Mouse (Mus musculus): ENCODE measurements around the gene Sbsn. TPM values are rescaled to one million over a fixed set of nuclear protein-coding genes. Genes with fewer than 3 reads are reported as not detected.

Gene Sbsn
- total RNA-seq, 2 experiments from 2014 or later: 1.2 to 2.4 TPM

DNA sequence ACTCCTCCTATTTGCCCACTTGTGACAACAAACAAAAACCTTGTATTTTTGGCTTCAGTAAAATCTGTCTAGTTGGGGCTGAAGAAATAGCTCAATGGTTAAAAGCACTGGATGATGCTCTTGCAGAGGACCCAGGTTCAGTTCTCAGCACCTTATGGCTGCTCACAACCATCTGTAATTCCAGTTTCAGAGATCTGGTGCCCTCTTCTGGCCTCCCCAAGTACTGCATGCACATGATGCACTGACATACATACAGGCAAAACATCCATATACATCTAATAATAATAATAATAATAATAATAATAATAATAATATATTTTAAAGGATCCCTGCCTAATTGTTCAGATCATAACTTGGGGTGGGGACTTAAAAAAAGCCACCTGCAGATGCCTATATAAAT lies 49.4 kb downstream of the Sbsn start:
- no peak for ATAC-seq (replicated peaks; ENCODE audit: poor library complexity, severe bottlenecking)

DNA sequence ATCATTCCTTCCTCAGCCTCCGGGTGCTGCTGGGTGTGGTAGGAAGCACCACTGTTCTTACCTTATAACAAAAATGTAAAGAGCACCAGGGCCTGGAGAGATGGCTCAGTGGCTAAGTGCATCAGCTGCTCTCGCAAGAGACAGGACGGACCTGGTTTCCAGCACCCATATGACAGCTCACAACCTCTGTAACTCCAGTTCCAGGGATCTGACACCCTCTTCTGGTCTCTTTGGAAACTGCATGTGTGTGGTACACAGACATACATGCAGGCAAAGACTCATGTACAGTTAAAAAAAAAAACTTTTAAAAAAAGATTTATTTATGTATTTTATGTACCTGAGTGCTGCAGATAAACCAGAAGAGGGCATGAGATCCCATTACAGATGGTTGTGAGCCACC lies 52.0 kb downstream of the Sbsn start:
- ATAC-seq (replicated peaks; ENCODE audit: poor library complexity, severe bottlenecking): no peak

DNA sequence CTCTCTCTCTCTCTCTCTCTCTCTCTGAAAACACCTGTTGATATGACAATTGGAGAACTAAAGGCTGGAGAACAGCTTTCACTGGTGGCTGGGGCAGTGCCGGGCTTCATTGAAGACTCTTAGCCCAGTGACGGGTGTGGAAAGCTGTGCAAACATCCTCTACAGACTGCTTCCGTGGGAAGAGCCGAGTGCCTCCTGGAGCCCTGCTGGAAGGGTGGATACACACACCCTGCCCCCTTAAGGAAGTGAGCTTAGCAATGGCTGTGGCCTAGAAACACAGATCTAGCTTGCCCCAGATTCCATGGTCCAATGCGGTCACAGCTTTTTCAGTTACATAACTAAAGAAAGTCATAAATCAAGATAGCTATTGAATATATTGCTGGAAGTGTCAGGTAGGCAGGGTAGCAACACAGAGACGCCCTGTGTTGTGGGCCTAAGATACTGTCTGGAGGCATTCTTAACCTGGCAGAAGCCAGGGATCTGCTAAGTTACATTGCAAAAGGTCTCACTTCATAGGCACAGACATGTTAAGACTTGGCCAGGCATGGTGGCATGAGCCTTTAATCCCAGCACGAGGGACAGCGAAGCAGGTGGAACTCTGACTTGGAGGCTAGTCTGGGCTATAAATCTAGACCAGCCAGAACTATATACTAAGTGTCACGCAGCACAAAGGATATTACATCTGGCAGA lies 52.9 kb downstream of the Sbsn start:
- no peak for ATAC-seq (replicated peaks; ENCODE audit: poor library complexity, severe bottlenecking)

Other genes starting within 250 kb of the Sbsn start
Only the 30 nearest of the 32 such genes appear.
- gene Arhgap33, start 216.4 kb upstream of the Sbsn start, total RNA-seq (2014; fragmentation: Nextera tagmentation): 7.0 and 8.6 TPM in 2 replicates
- 3.7 and 3.8 TPM in 2 replicates for gene Arhgap33, start 216.4 kb upstream of the Sbsn start, total RNA-seq (2017)
- gene Hspb6, start 199.3 kb upstream of the Sbsn start, total RNA-seq (2014; fragmentation: Nextera tagmentation): 3.8 and 14.9 TPM in 2 replicates
- 3.6 and 3.9 TPM in 2 replicates for gene Hspb6, start 199.3 kb upstream of the Sbsn start, total RNA-seq (2017)
- gene Proser3, start 199.2 kb upstream of the Sbsn start, total RNA-seq (2014; fragmentation: Nextera tagmentation): 7.3 and 15.8 TPM in 2 replicates
- 2.8 and 9.2 TPM in 2 replicates for gene Proser3, start 199.2 kb upstream of the Sbsn start, total RNA-seq (2017)
- gene Lin37, start 191.6 kb upstream of the Sbsn start, total RNA-seq (2014; fragmentation: Nextera tagmentation): 45.4 and 96.9 TPM in 2 replicates
- 23.5 and 25.3 TPM in 2 replicates for gene Lin37, start 191.6 kb upstream of the Sbsn start, total RNA-seq (2017)
- 26.3 and 38.5 TPM in 2 replicates for gene U2af1l4, start 188.2 kb upstream of the Sbsn start, total RNA-seq (2014; fragmentation: Nextera tagmentation)
- 58.6 and 87.2 TPM in 2 replicates for gene U2af1l4, start 188.2 kb upstream of the Sbsn start, total RNA-seq (2017)
- gene Gm49396, start 188.1 kb upstream of the Sbsn start, total RNA-seq (2014; fragmentation: Nextera tagmentation): 5.2 and 12.5 TPM in 2 replicates
- 5.1 and 6.3 TPM in 2 replicates for gene Gm49396, start 188.1 kb upstream of the Sbsn start, total RNA-seq (2017)
- gene Psenen, start 187.8 kb upstream of the Sbsn start, total RNA-seq (2014; fragmentation: Nextera tagmentation): 218 and 221 TPM in 2 replicates
- 156 and 184 TPM in 2 replicates for gene Psenen, start 187.8 kb upstream of the Sbsn start, total RNA-seq (2017)
- gene Igflr1, start 186.0 kb upstream of the Sbsn start, total RNA-seq (2014; fragmentation: Nextera tagmentation): 4.9 and 10.6 TPM in 2 replicates
- 0.34 TPM in 1 of 2 replicates, not detected in the other for gene Igflr1, start 186.0 kb upstream of the Sbsn start, total RNA-seq (2017)
- gene Kmt2b, start 162.7 kb upstream of the Sbsn start, total RNA-seq (2014; fragmentation: Nextera tagmentation): 48.1 and 64.3 TPM in 2 replicates
- 5.9 and 9.5 TPM in 2 replicates for gene Kmt2b, start 162.7 kb upstream of the Sbsn start, total RNA-seq (2017)
- not detected in 2 replicates for gene Zbtb32, start 152.6 kb upstream of the Sbsn start, total RNA-seq (2014; fragmentation: Nextera tagmentation)
- not detected in 2 replicates for gene Zbtb32, start 152.6 kb upstream of the Sbsn start, total RNA-seq (2017)
- 3.4 TPM in 1 of 2 replicates, not detected in the other for gene Upk1a, start 138.6 kb upstream of the Sbsn start, total RNA-seq (2014; fragmentation: Nextera tagmentation)
- not detected in 2 replicates for gene Upk1a, start 138.6 kb upstream of the Sbsn start, total RNA-seq (2017)
- gene Cox6b1, start 125.3 kb upstream of the Sbsn start, total RNA-seq (2014; fragmentation: Nextera tagmentation): 436 and 560 TPM in 2 replicates
- 470 and 484 TPM in 2 replicates for gene Cox6b1, start 125.3 kb upstream of the Sbsn start, total RNA-seq (2017)
- gene Etv2, start 115.6 kb upstream of the Sbsn start, total RNA-seq (2014; fragmentation: Nextera tagmentation): not detected in 2 replicates
- not detected in 2 replicates for gene Etv2, start 115.6 kb upstream of the Sbsn start, total RNA-seq (2017)
- gene Rbm42, start 101.2 kb upstream of the Sbsn start, total RNA-seq (2014; fragmentation: Nextera tagmentation): 45.7 and 57.1 TPM in 2 replicates
- gene Rbm42, start 101.2 kb upstream of the Sbsn start, total RNA-seq (2017): 38.3 and 48.0 TPM in 2 replicates
- gene Haus5, start 86.5 kb upstream of the Sbsn start, total RNA-seq (2014; fragmentation: Nextera tagmentation): 39.1 and 43.7 TPM in 2 replicates
- gene Haus5, start 86.5 kb upstream of the Sbsn start, total RNA-seq (2017): 18.4 and 33.2 TPM in 2 replicates
- not detected in 2 replicates for gene Pmis2, start 79.9 kb upstream of the Sbsn start, total RNA-seq (2014; fragmentation: Nextera tagmentation)
- not detected in 2 replicates for gene Pmis2, start 79.9 kb upstream of the Sbsn start, total RNA-seq (2017)
- gene 2200002J24Rik, start 52.5 kb upstream of the Sbsn start, total RNA-seq (2014; fragmentation: Nextera tagmentation): not detected in 2 replicates
- not detected in 2 replicates for gene 2200002J24Rik, start 52.5 kb upstream of the Sbsn start, total RNA-seq (2017)
- 1.5 TPM in 1 of 2 replicates, not detected in the other for gene Atp4a, start 39.3 kb upstream of the Sbsn start, total RNA-seq (2014; fragmentation: Nextera tagmentation)
- 0.22 and 3.5 TPM in 2 replicates for gene Atp4a, start 39.3 kb upstream of the Sbsn start, total RNA-seq (2017)
- gene Tmem147, start 21.9 kb upstream of the Sbsn start, total RNA-seq (2014; fragmentation: Nextera tagmentation): 160 and 219 TPM in 2 replicates
- gene Tmem147, start 21.9 kb upstream of the Sbsn start, total RNA-seq (2017): 71.5 and 106 TPM in 2 replicates
- not detected in 2 replicates for gene Gapdhs, start 7.8 kb upstream of the Sbsn start, total RNA-seq (2014; fragmentation: Nextera tagmentation)
- gene Gapdhs, start 7.8 kb upstream of the Sbsn start, total RNA-seq (2017): not detected in 2 replicates
- 68.4 and 69.3 TPM in 2 replicates for gene Dmkn, start 12.3 kb downstream of the Sbsn start, total RNA-seq (2014; fragmentation: Nextera tagmentation)
- 81.3 and 133 TPM in 2 replicates for gene Dmkn, start 12.3 kb downstream of the Sbsn start, total RNA-seq (2017)
- not detected in 2 replicates for gene Krtdap, start 36.4 kb downstream of the Sbsn start, total RNA-seq (2014; fragmentation: Nextera tagmentation)
- not detected in 2 replicates for gene Krtdap, start 36.4 kb downstream of the Sbsn start, total RNA-seq (2017)
- 6.5 and 17.9 TPM in 2 replicates for gene Ffar2, start 72.3 kb downstream of the Sbsn start, total RNA-seq (2014; fragmentation: Nextera tagmentation)
- 23.4 and 26.4 TPM in 2 replicates for gene Ffar2, start 72.3 kb downstream of the Sbsn start, total RNA-seq (2017)
- gene Ffar3, start 104.7 kb downstream of the Sbsn start, total RNA-seq (2014; fragmentation: Nextera tagmentation): not detected in 2 replicates
- gene Ffar3, start 104.7 kb downstream of the Sbsn start, total RNA-seq (2017): not detected in 2 replicates
- gene Ffar1, start 110.1 kb downstream of the Sbsn start, total RNA-seq (2014; fragmentation: Nextera tagmentation): not detected in 2 replicates
- gene Ffar1, start 110.1 kb downstream of the Sbsn start, total RNA-seq (2017): not detected in 2 replicates
- not detected in 2 replicates for gene Cd22, start 128.9 kb downstream of the Sbsn start, total RNA-seq (2014; fragmentation: Nextera tagmentation)
- not detected in 2 replicates for gene Cd22, start 128.9 kb downstream of the Sbsn start, total RNA-seq (2017)
- gene Mag, start 163.4 kb downstream of the Sbsn start, total RNA-seq (2014; fragmentation: Nextera tagmentation): 0.81 TPM in 1 of 2 replicates, not detected in the other
- gene Mag, start 163.4 kb downstream of the Sbsn start, total RNA-seq (2017): 0.46 TPM in 1 of 2 replicates, not detected in the other
- not detected in 2 replicates for gene Hamp2, start 173.2 kb downstream of the Sbsn start, total RNA-seq (2014; fragmentation: Nextera tagmentation)
- gene Hamp2, start 173.2 kb downstream of the Sbsn start, total RNA-seq (2017): not detected in 2 replicates
- not detected in 2 replicates for gene Hamp, start 192.6 kb downstream of the Sbsn start, total RNA-seq (2014; fragmentation: Nextera tagmentation)
- not detected in 2 replicates for gene Hamp, start 192.6 kb downstream of the Sbsn start, total RNA-seq (2017)
- gene Usf2, start 205.3 kb downstream of the Sbsn start, total RNA-seq (2014; fragmentation: Nextera tagmentation): 87.7 and 105 TPM in 2 replicates
- gene Usf2, start 205.3 kb downstream of the Sbsn start, total RNA-seq (2017): 103 and 128 TPM in 2 replicates